Mouse (Mus musculus) lung, adult 2 months (tissue): ENCODE data around the gene Hdgfl2.

Experiments used
- CTCF ChIP-seq: fragments of 200-500 bp; IDR thresholded peaks from 2 replicates; pipeline ENCODE4 v1.5.1; 2011; ENCODE audit warnings: mild to moderate bottlenecking, low read length, control low read depth; ENCODE audit not compliant: insufficient read depth
- POLR2A ChIP-seq: fragments of 200-500 bp; IDR thresholded peaks from 2 replicates; pipeline ENCODE4 v1.6.1; 2011; ENCODE audit warnings: low read depth, mild to moderate bottlenecking, control low read depth, low read length, borderline replicate concordance; ENCODE audit errors: extremely low read depth

GRCm38 (mm10) chr17:56106981-56107380, 27.5 kb downstream of the Hdgfl2 start:
- TF ChIP-seq POLR2A (no peak), CTCF (no peak)
